Mouse (Mus musculus): ENCODE measurements around the gene Smpd4.

GRCm38 (mm10) chr16:17656212-17656871 is 37.2 kb downstream of the Smpd4 start:
- TF ChIP-seq TAL1 (IDR thresholded peaks at IDR 0.05; ENCODE audit: low read length), result no peak
- no peak for TF ChIP-seq GATA1 (IDR thresholded peaks at IDR 0.05; ENCODE audit: low read length)
